Mouse (Mus musculus) kidney, adult 8-10 months (tissue): ENCODE data around the gene Pak7.

Source experiments
- DNase-seq, 2 experiments: peaks; one replicate each; pipeline ENCODE4 v3.0.0; 2022

Pak7 gene

GRCm38 (mm10) chr2:136150752-136151151 lies 237.0 kb downstream of the Pak7 start:
- no peak for DNase-seq

- DNase-seq: no peak
Observed at GRCm38 (mm10) chr2:136149530-136149929, 238.2 kb downstream of the Pak7 start.

GRCm38 (mm10) chr2:136148999-136149398 lies 238.8 kb downstream of the Pak7 start:
- DNase-seq: peak; percentile 58 to 78

- no peak for DNase-seq
Observed at GRCm38 (mm10) chr2:136140807-136141206, 247.0 kb downstream of the Pak7 start.

GRCm38 (mm10) chr2:136139159-136140069 lies 248.4 kb downstream of the Pak7 start:
- DNase-seq: peak in 1 of 2 experiments; percentile 21

DNA sequence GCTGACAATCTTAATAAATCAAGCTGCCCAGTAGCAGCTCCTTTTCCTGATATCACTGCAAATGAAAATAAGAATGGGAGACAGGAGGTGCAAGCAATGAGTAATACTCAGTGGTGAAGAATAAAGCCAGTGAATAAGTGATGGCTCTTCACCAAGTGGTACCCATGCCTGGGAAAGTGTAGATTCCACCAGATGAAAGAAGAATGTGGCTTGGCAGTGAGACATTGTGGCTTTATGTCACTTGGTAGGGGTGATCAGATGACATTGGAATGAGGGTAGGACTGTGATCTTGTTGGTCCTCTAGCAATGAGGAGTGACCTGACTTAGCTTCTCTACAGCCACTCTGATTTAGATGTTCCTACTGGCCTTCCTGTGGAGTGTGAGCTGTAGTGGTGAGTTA lies 249.3 kb downstream of the Pak7 start:
- no peak for DNase-seq

- peak; percentile 7 to 9 for DNase-seq
Observed at GRCm38 (mm10) chr2:136121867-136122266, 265.9 kb downstream of the Pak7 start.

- no peak for DNase-seq
Observed at GRCm38 (mm10) chr2:136118006-136118405, 269.8 kb downstream of the Pak7 start.

DNA sequence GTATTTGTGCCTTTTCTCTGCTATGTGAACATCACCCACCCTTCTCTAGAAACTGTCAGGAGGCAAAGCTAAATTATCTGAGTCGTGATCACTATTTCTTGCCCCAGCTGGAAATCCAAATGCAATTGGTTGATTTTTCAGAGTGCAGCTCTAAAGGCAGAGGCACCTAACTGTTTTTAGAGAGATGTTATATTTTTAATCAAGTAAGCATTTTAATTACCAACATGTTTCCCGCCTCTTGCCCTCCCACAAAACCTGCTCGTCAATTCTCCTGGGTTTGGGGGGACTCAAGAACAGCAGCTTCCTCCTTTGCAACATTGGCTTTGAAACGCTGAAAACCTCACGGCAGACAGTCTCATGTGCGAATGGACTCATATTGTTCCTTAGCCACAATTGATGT lies 274.4 kb downstream of the Pak7 start:
- DNase-seq: no peak

DNA sequence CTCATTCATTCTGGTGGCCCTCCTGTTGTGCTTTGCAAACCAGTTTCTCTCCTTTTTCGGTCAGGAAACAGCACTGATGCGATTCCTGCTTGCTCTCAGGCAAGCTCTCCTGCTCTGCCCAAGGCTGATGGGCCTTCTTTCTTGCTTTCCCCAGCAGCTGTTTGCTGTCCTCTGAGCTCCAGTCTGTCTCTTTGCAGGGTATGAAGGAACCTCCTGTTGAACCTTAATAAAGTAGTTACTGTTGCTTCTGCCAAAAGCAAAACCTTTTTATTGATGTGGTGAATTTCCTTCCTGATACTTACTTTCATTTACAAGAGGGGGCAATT lies 278.8 kb downstream of the Pak7 start:
- DNase-seq: no peak

DNA sequence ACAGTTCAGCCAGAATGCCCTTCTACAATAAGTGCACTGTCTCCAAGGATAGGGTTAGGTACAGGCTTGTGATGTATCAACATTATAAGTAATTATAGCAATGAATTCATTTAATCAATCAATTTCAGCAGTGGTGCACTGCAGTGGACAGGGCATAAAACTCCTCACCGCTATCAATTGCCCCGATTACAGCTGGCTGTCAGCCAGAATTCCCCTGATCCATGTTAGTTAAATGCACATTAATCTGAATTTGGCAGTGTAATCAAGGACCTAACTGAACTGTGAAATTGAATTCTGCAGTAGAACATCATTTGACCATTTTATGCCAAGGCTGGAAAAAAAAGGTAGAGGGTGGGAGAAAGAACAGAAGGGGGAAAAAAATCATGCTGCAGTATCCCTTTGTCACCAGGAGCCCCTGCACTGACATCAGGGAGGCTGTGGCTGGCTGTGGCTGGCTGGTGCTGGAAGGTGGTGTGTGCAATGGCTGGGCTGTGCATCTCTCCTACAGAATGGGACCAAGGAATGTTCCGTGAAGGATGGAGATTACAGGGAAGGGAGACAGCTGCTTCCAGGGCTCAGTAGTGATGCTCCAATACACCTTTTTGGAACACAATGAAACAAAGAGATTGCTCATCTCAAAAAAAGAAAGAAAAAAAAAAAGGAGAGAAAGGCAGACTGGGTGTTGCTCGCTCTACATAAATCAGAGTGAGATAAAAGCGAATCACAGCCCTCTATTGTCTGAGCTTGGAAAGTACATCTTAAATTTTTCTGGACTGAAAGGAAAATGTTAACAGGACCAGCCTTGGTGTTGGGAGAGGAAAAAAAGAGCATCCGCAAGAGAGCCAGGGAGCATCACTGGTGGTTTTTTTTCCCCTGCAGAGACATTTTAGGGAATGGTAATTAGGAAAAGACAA lies 279.4 kb downstream of the Pak7 start:
- no peak for DNase-seq

- no peak for DNase-seq
Observed at GRCm38 (mm10) chr2:136107597-136107996, 280.2 kb downstream of the Pak7 start.

DNA sequence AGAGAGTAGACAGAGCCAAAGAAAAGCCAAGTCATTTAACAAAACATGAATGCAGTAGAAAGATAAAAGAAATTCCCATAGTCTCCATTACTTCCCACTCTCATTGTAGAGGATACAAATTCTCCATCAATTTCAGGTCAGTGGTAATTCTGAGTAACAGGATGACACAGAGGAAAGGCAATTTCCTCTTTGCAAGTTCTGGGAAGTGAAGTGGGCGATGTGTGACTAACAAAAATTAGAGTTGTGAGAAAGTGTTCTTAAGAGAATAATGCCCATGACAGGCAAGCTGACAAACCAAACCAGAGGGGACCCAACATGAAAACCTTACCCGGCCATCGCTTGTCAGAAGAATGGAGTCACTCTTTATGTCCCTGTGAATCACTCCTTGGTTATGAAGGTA lies 290.6 kb downstream of the Pak7 start:
- DNase-seq: no peak

DNA sequence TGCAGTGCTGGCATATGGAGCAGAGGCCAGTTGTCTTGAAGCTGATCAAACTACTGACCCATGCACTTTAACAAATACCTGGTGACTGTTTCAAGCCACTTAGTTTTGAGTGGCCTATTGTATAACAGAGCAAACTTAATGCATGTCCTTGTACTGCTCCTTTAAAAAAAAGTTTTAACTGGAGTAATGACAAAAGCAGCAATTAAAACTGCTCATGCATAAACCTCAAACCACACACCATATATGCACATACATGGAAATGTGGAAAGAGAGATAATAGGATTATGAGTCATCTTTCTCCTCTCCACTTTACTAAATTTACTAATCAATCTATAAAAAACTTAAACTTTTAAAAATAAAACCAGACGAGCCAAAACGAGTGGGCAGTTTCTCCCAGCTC lies 291.8 kb downstream of the Pak7 start:
- no peak for DNase-seq

- no peak for DNase-seq
Observed at GRCm38 (mm10) chr2:136064356-136064755, 323.4 kb downstream of the Pak7 start.

DNA sequence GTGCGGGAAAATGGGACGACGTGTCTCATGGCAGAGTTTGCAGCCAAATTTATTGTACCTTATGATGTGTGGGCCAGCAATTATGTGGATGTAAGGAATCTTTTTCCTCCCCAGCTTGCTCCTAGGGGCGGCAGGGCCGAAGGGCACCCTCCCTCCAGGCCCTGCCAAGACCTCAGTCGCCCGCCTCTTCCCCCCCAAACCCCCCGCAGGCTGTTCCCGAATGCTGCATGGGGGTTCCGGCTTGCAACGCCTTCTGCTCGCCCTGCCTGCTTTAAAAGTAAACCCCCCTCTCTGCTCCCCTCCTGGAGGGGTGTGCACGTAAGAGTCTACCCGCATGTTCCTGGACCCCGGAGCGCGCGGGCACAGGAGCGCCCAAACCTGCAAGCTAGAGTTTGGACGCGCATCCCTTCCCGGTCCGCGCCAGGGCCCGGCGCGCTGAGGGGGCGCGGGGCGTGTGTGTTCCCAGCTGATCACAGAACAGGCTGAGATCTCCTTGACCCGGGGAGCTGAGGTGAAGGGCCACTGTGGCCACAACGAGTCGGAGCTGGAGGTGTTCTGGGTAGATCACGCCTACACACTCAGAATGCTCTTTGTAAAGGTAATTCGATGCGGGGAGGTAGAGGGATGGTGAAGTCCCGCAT lies 328.6 kb downstream of the Pak7 start:
- DNase-seq: no peak

DNA sequence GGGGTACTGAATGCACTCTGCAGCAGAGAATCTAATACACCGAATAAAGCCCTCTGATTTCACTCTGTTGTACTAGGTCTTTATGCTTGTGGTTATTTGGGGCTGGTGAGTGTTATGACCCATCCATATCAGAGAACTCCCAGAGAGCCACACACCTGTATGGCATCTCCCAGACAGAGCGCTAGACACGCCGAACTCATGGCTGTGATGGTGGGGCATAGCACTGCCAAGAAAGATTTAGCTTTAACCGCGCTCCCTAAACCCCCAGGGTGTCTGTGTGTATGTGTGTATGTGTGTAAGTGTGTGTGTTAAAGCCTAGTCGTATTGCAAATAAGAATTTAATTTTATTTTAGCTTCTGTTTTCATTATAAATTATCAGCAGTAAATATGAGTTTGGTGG lies 329.4 kb downstream of the Pak7 start:
- no peak for DNase-seq

- no peak for DNase-seq
Observed at GRCm38 (mm10) chr2:136057861-136058331, 329.9 kb downstream of the Pak7 start.

GRCm38 (mm10) chr2:136051688-136052289 lies 336.0 kb downstream of the Pak7 start, which contains the start of gene Lamp5:
Lamp5 (plus strand) TSS chr2:136052239.
- no peak for DNase-seq

DNA sequence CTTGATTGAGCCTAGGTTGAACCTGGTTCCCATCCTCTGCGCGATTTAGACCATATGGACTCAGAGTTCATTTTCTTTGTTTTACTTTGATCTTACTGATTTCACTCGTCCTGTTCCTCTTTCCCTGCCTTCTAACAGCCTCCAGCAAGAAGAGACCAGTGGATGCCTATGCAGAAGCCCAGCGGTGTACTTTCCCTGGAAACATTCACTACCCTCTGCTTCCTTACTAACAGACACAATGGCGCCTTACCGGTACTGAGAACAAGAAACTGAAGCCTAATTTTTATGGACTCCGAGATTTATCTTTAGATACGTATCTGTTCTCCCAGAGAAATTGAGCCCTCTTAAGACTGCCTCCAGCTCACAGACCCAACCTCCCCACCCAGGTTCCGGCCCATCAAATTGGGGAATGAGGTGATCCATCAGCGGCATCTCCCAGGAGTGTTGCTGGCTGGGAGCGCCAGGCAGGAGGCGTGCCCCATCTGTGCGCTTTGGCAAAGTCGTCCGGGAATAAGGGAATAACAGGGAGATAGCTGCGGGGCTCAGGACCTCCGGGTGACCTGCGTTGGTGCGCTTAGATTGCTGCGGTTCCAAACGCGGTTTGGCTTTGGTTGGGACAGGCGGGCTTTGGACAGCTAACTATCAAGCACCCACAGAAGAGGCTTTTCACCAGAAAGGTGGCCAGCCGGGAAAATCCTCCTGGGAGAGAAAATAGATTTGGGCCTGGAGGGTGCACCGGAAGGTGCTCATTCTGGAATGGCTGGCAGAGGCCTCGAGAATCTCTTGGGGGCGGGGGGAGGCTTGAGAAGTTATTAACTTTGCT lies 336.8 kb downstream of the Pak7 start:
- DNase-seq: no peak

- no peak for DNase-seq
Observed at GRCm38 (mm10) chr2:136048464-136048863, 339.3 kb downstream of the Pak7 start.
